Mouse (Mus musculus) midbrain, embryonic 11.5 days (tissue): Measurements from ENCODE around the gene Tdrd3. TPM values are rescaled to one million over a fixed set of nuclear protein-coding genes. Genes with fewer than 3 reads are reported as not detected.

Experiments used
- ATAC-seq: fragments of 200-750 bp; cut with Nextera tagmentation; 2 replicates; pipeline ENCODE4 v1.8.0; 2017; ENCODE audit warnings: moderate TSS enrichment, moderate library complexity; ENCODE audit not compliant: low FRiP score
- DNase-seq: peaks from one replicate; pipeline ENCODE4 v3.0.0; 2015; ENCODE audit warnings: low spot score; ENCODE audit errors: missing footprints
- H3K27ac ChIP-seq: fragments of 300-500 bp; sonication (generic); 2 replicates; pipeline ENCODE4 v1.5.1; 2014; ENCODE audit warnings: low read depth, low read length
- H3K27me3 ChIP-seq: fragments of 300-500 bp; sonication (generic); 2 replicates; pipeline ENCODE4 v1.6.1; 2014; ENCODE audit warnings: mild to moderate bottlenecking, low read length, moderate library complexity, mixed read lengths; ENCODE audit not compliant: control insufficient read depth, insufficient read depth
- H3K36me3 ChIP-seq: fragments of 300-500 bp; sonication (generic); 2 replicates; pipeline ENCODE4 v1.6.1; 2014; ENCODE audit warnings: mild to moderate bottlenecking, low read length, moderate library complexity, mixed read lengths; ENCODE audit not compliant: control insufficient read depth, insufficient read depth
- H3K4me1 ChIP-seq: fragments of 300-500 bp; sonication (generic); 2 replicates; pipeline ENCODE4 v1.6.1; 2014; ENCODE audit warnings: low read length; ENCODE audit not compliant: control insufficient read depth, insufficient read depth
- H3K4me2 ChIP-seq: fragments of 300-500 bp; sonication (generic); 2 replicates; pipeline ENCODE4 v1.6.1; 2014; ENCODE audit warnings: mild to moderate bottlenecking, moderate library complexity
- H3K4me3 ChIP-seq: fragments of 300-500 bp; sonication (generic); 2 replicates; pipeline ENCODE4 v1.5.1; 2014; ENCODE audit warnings: low read depth, low read length
- H3K9ac ChIP-seq: fragments of 300-500 bp; sonication (generic); 2 replicates; pipeline ENCODE4 v1.6.1; 2014; ENCODE audit warnings: low read length
- H3K9me3 ChIP-seq: fragments of 300-500 bp; sonication (generic); 2 replicates; pipeline ENCODE4 v1.6.1; 2016; ENCODE audit warnings: low read length; ENCODE audit not compliant: control insufficient read depth
- WGBS: fragments of 180-500 bp; shearing (Covaris S2); extraction: QIAGEN DNeasy Blood & Tissue Kit; methylation state at CpG from one replicate; pipeline ENCODE4 v1.1.7; 2014; 5-methylcytosine and 5-hydroxymethylcytosine counted together
- polyA plus RNA-seq: library from polyadenylated mRNA; unstranded; fragments of >200 nt; fragmentation: Nextera tagmentation; extraction: Ambion mirVana; gene quantifications from 2 replicates; pipeline ENCODE4 v1.2.1, GENCODE M21; 2014

Tdrd3 gene
- polyA plus RNA-seq, 1 experiment from 2014 or later = 44.1 TPM

- Histone ChIP-seq H3K4me2 (no peak overlapping the region), H3K27me3 (no peaks in the 10 kb centered on the region), H3K4me3 (no peak overlapping the region), H3K36me3 (no peaks in the 10 kb centered on the region), H3K4me1 (peaks cover 8% of the 10 kb centered on the region), H3K9me3 (no peaks in the 10 kb centered on the region), H3K27ac (no peak overlapping the region), H3K9ac (no peak overlapping the region)
- ATAC-seq = no peak
- 98% methylated on average over 2 of the region's 2 CpGs for WGBS
- DNase-seq = no peak
Observed at GRCm38 (mm10) chr14:87569471-87569870, 153.0 kb downstream of the Tdrd3 start.

- no peaks in the 10 kb centered on the region for H3K9me3 ChIP-seq
- H3K9ac ChIP-seq = no peak overlapping the region
- no peak overlapping the region for H3K4me3 ChIP-seq
- H3K4me2 ChIP-seq = no peak overlapping the region
- H3K27ac ChIP-seq = no peak overlapping the region
- H3K4me1 ChIP-seq = peaks cover 5% of the 10 kb centered on the region
- H3K36me3 ChIP-seq = no peaks in the 10 kb centered on the region
- 72% methylated on average over 5 of the region's 5 CpGs for WGBS
- no peak for ATAC-seq
- no peaks in the 10 kb centered on the region for H3K27me3 ChIP-seq
- no peak for DNase-seq
Observed at GRCm38 (mm10) chr14:87572453-87572852, 156.0 kb downstream of the Tdrd3 start.

- Histone ChIP-seq H3K4me1 (no peaks in the 10 kb centered on the region), H3K36me3 (no peaks in the 10 kb centered on the region), H3K4me3 (no peak overlapping the region), H3K9me3 (no peaks in the 10 kb centered on the region), H3K27ac (no peak overlapping the region), H3K9ac (no peak overlapping the region), H3K4me2 (no peak overlapping the region), H3K27me3 (no peaks in the 10 kb centered on the region)
- no peak for DNase-seq
- no peak for ATAC-seq
- 90% methylated on average over 3 of the region's 3 CpGs for WGBS
Observed at GRCm38 (mm10) chr14:87582610-87583009, 166.2 kb downstream of the Tdrd3 start.
